Mouse (Mus musculus) kidney, postnatal 0 days (tissue): ENCODE results near the gene Scgb2b27. TPM values are rescaled to one million over a fixed set of nuclear protein-coding genes. Genes with fewer than 3 reads are reported as not detected.
"Not testable (repeated sequence)": the region's sequence is repeated elsewhere in the genome, so short reads cannot be mapped to it uniquely, and the experiment has no call there.

Source experiments
- ATAC-seq: fragments of 200-750 bp; cut with Nextera tagmentation; replicated peaks from 2 replicates; pipeline ENCODE4 v1.8.0; 2017; ENCODE audit warnings: low read depth, moderate number of reproducible peaks, moderate TSS enrichment, moderate library complexity; ENCODE audit not compliant: low FRiP score
- DNase-seq: peaks from one replicate; pipeline ENCODE4 v3.0.0-alpha.2; 2016; ENCODE audit warnings: low spot score
- H3K27ac ChIP-seq: fragments of 300-500 bp; sonication (generic); 2 replicates; pipeline ENCODE4 v1.5.1; 2014; ENCODE audit warnings: mild to moderate bottlenecking
- H3K27me3 ChIP-seq: fragments of 300-500 bp; sonication (generic); 2 replicates; pipeline ENCODE4 v1.6.1; 2014; ENCODE audit warnings: low read length, mixed read lengths; ENCODE audit not compliant: insufficient read depth
- H3K36me3 ChIP-seq: fragments of 300-500 bp; sonication (generic); 2 replicates; pipeline ENCODE4 v1.6.1; 2014; ENCODE audit warnings: low read length, mixed read lengths; ENCODE audit not compliant: insufficient read depth
- H3K4me1 ChIP-seq: fragments of 300-500 bp; sonication (generic); replicated peaks from 2 replicates; pipeline ENCODE4 v1.6.1; 2014; ENCODE audit warnings: antibody characterized with exemption, low read length, mixed read lengths; ENCODE audit not compliant: insufficient read depth
- H3K4me2 ChIP-seq: fragments of 300-500 bp; sonication (generic); 2 replicates; pipeline ENCODE4 v1.6.1; 2014; ENCODE audit warnings: mild to moderate bottlenecking, low read length, moderate library complexity, mixed read lengths
- H3K4me3 ChIP-seq: fragments of 300-500 bp; sonication (generic); replicated peaks from 2 replicates; pipeline ENCODE4 v1.5.1; 2014; ENCODE audit warnings: low read depth, low read length
- H3K9ac ChIP-seq: fragments of 300-500 bp; sonication (generic); 2 replicates; pipeline ENCODE4 v1.6.1; 2014; ENCODE audit warnings: low read depth, low read length
- H3K9me3 ChIP-seq: fragments of 300-500 bp; sonication (generic); replicated peaks from 2 replicates; pipeline ENCODE4 v1.6.1; 2016; ENCODE audit warnings: low read length, inconsistent platforms, mixed read lengths
- CTCF ChIP-seq: IDR thresholded peaks from 2 replicates; pipeline ENCODE4 v1.5.1; 2016; ENCODE audit warnings: antibody characterized with exemption, low read depth, mild to moderate bottlenecking, moderate library complexity
- WGBS: fragments of 180-500 bp; shearing (Covaris S2); extraction: QIAGEN DNeasy Blood & Tissue Kit; methylation state at CpG from one replicate; pipeline ENCODE4 v1.1.7; 2014; 5-methylcytosine and 5-hydroxymethylcytosine counted together
- polyA plus RNA-seq: library from polyadenylated mRNA; unstranded; fragments of >200 nt; fragmentation: Nextera tagmentation; extraction: Ambion mirVana; gene quantifications from 2 replicates; pipeline ENCODE4 v1.2.1, GENCODE M21; 2015

The Scgb2b27 gene
- not detected in 2 replicates for polyA plus RNA-seq

DNA sequence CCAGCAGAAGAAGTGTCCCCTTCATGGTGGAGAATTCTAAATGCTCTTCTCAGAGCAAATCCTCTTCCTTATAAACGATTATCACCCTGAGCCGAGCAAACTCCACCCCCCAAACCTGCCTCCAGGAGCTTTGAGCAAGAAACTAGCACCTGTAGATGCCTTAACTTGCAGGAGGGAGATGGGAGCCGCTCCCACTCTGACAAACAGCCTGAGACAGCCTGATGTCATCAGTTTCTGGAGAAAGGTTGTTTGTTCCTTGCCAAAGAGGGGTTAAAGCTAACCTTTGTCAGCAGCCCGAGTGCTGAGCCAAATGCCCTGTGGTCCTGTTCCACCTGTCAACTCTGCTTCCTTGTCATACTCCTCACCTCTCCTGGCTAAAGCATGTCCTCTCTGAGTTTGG, at the start of gene Scgb2b27:
TSS of gene Scgb2b27 (minus strand) at position 101 of the 400 bp plus-strand sequence.
- H3K36me3 ChIP-seq, result no peaks in the 10 kb centered on the region
- no peaks in the 10 kb centered on the region for H3K9me3 ChIP-seq
- no peak for TF ChIP-seq CTCF
- no peak within 1 kb of the TSS for H3K4me2 ChIP-seq
- H3K4me3 ChIP-seq, result no peak within 1 kb of the TSS
- no peak for DNase-seq
- H3K9ac ChIP-seq, result no peak within 1 kb of the TSS
- no peaks in the 10 kb centered on the region for H3K27me3 ChIP-seq
- no peaks in the 10 kb centered on the region for H3K4me1 ChIP-seq
- ATAC-seq, result no peak
- WGBS, result 71% methylated on average over 4 of the region's 4 CpGs
- H3K27ac ChIP-seq, result no peak within 1 kb of the TSS

DNA sequence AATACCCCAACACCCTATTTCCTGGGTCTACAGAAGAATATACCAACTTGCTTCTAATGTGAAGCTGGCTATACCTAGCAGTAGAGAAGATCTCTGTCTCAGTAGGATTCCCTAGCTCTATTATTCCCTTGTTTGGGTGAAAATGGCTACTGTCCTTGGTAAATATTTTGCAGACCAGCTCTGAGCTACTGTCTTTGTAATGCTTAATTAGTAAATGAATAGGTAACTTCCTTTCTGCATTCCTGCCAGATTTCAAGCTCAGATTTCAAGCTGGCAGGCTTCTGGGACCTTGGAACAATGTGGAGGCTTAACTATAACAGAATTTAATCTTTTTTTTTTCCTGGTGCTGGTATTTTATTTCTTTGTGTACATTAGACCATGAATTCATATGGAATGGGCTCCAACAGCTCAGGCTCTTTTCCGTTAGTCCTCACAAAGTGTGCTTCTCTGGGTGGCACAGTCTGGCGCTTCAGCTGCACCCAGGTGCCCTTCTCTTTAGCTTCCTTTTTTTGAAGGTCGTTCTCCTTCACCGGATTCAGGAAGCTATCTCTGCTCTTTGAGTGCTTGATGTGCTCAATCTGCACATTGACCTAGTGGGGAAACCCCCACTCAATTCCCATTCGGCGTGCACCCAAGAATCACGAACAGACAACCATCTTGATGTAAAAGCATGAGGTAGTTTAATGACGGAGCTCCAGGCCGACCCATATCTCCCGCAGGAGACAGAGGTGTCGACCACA, 22.5 kb upstream of the Scgb2b27 start:
- not testable (repeated sequence) for H3K27ac ChIP-seq, H3K27me3 ChIP-seq, H3K4me3 ChIP-seq, H3K9me3 ChIP-seq, H3K36me3 ChIP-seq, H3K4me2 ChIP-seq, DNase-seq, ATAC-seq, H3K4me1 ChIP-seq, H3K9ac ChIP-seq
- WGBS, result 87% methylated on average over 11 of the region's 11 CpGs

DNA sequence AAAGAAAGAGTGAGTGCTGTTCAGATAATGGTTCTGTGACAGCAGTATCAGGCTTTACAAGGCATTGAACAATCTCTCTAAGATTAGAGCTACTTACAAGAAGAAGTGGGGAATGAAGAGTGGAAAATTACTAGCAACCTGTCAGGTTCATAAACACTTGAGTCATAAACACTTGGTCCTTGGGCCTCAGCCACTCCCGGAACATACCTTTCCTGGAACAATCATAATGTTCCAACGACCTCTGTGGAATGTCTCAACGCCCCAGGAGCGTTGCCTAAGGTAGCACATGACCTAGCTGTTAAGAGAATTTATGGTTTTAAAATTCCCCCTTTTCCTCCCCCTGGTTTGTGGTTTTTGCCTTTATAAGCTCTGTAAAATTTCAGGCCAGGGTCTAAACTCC, 20.8 kb upstream of the Scgb2b27 start:
- ATAC-seq, H3K9me3 ChIP-seq, DNase-seq, H3K27me3 ChIP-seq, H3K36me3 ChIP-seq, H3K4me1 ChIP-seq, H3K9ac ChIP-seq, H3K4me2 ChIP-seq, H3K27ac ChIP-seq, H3K4me3 ChIP-seq: not testable (repeated sequence)
- 74% methylated on average over 2 of the region's 4 CpGs for WGBS

DNA sequence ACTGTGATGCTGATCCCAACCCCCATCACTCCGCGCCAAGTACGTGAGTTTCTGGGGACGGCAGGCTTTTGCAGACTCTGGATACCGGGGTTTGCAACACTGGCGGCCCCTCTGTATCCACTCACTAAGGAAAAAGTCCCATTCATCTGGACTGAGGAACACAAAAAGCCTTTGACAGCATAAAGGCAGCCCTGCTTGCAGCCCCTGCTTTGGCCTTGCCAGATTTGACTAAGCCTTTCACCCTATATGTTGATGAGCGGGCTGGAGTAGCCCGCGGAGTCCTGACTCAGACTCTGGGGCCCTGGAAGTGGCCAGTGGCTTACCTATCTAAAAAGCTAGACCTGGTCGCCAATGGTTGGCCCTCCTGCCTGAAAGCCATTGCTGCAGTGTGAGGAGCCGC, 16.3 kb upstream of the Scgb2b27 start:
- Histone ChIP-seq H3K27ac (no peak overlapping the region), H3K4me3 (no peak overlapping the region), H3K4me1 (no peaks in the 10 kb centered on the region), H3K9ac (no peak overlapping the region), H3K4me2 (no peak overlapping the region), H3K27me3 (no peaks in the 10 kb centered on the region), H3K9me3 (no peaks in the 10 kb centered on the region), H3K36me3 (no peaks in the 10 kb centered on the region)
- ATAC-seq (no peak), DNase-seq (no peak)
- WGBS, result 96% methylated on average over 11 of the region's 11 CpGs
- TF ChIP-seq CTCF, result no peak

DNA sequence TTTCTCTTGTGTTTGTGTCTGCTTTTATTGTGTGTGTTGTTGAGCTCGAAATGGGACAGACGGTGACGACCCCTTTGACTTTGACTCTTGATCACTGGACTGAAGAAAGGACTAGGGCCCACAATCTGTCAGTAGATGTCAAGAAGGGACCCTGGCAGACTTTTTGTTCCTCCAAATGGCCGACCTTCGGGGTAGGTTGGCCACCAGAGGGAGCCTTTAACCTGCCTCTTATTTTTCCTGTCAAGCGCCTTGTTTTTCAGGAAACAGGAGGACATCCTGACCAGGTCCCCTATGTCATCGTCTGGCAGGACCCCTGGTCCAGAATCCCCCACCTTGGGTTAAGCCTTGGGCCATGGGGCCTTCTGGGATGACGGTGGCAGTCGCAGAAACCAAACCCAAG, 13.5 kb upstream of the Scgb2b27 start:
- DNase-seq, H3K27ac ChIP-seq, H3K27me3 ChIP-seq, H3K4me1 ChIP-seq, H3K9me3 ChIP-seq, ATAC-seq, H3K4me2 ChIP-seq, H3K9ac ChIP-seq, H3K4me3 ChIP-seq, H3K36me3 ChIP-seq: not testable (repeated sequence)
- 86% methylated on average over 9 of the region's 9 CpGs for WGBS

DNA sequence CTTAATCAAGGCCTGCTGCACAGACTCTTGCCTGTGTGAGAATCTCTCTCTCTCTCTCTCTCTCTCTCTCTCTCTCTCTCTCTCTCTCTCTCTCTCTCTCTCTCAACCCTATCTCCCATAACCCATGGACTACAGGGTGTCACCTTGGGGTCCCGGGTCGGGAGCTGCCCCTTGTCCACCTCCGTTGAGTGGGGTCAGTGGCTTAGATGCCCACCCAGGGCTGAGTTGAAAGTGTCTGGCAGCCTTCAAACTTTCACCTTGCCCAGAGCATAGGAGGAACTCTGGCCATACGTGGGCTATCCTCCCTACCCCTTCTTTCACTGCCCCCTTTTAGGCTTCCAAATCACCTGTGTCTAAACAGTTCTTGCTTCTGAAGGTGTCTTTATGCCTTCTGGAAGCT, 11.9 kb upstream of the Scgb2b27 start:
- Histone ChIP-seq H3K4me1 (no peaks in the 10 kb centered on the region), H3K9me3 (no peaks in the 10 kb centered on the region), H3K36me3 (no peaks in the 10 kb centered on the region), H3K27me3 (no peaks in the 10 kb centered on the region), H3K4me2 (no peak overlapping the region), H3K27ac (no peak overlapping the region), H3K4me3 (no peak overlapping the region), H3K9ac (no peak overlapping the region)
- 81% methylated on average over 4 of the region's 4 CpGs for WGBS
- no peak for TF ChIP-seq CTCF
- DNase-seq (no peak), ATAC-seq (no peak)

DNA sequence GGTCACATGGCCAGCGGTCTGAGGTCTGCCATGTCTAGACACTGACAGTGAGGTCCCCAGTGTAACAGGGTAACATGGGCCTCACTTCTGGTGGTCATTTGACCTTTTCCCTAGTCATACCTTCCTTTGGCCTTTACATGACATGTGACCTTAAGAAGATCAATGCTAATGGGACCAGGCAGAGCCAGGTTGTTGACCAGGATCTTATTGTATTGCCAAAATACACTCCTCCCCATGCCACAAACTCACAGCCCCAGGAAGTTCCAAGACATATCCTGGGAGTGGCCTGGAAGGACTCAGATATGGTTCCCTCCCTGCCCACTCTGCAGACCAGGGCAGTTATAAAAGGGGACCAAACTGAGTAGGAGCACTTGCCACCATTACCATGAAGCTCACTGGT, 7.4 kb upstream of the Scgb2b27 start, which contains the start of gene Scgb1b27:
TSS of gene Scgb1b27 (plus strand) at position 301 of the 400 bp plus-strand sequence.
- not testable (repeated sequence) for ATAC-seq, H3K36me3 ChIP-seq

More for the DNA sequence above, 7.4 kb upstream of the Scgb2b27 start, which contains the start of gene Scgb1b27:
- not testable (repeated sequence) for H3K4me1 ChIP-seq, H3K27ac ChIP-seq, H3K9ac ChIP-seq, H3K4me2 ChIP-seq, DNase-seq, H3K27me3 ChIP-seq, H3K4me3 ChIP-seq, H3K9me3 ChIP-seq
- 100% methylated on average over 1 of the region's 1 CpGs for WGBS
